Mouse (Mus musculus) heart, adult 9 months (tissue): ENCODE data around the gene Mob4.
A peak's percentile ranks its signal among the peaks of the same experiment; 100 is the strongest.

Source experiments
- DNase-seq, 2 experiments: peaks; one replicate each; pipeline ENCODE4 v3.0.0; 2022; ENCODE audit warnings: low spot score in 2 of 2

The Mob4 gene

DNA sequence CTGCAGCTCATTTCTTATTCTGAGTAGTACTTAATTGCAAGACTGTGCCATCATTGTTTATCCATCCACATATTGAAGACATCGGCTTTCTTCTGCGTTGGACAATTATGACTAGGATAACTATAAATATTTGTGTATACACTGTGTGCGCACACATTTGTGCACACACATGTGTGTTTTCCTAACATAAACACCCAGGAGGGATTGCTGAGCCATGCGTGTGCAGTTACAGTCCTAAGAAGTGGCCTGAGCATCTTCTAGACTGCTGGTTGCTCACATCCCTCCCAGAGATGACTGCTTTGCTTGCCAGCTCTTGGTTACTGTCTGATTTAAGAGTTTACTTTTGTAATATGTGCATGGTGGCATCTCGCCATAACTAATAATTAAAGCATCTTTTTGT is 51.4 kb downstream of the Mob4 start:
- no peak for DNase-seq

DNA sequence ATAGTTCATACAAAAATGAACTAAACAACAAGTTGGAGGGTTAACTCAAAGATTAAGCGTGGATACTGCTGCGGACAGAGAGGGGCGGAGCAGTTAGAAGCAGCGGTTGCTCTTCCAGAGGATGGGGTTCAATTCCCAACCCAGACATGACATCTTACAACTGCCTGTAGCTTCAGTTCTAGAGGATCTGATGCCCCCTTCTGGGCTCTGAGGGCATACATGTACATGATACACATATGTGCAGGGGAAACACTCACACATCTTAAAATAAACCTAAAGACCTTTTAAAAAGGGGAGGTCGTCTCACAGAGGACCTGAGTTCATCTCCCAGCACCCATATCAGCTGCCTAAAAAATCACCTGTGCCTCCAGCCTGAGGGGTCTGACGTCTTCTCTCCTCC is 54.7 kb downstream of the Mob4 start:
- DNase-seq, result no peak

DNA sequence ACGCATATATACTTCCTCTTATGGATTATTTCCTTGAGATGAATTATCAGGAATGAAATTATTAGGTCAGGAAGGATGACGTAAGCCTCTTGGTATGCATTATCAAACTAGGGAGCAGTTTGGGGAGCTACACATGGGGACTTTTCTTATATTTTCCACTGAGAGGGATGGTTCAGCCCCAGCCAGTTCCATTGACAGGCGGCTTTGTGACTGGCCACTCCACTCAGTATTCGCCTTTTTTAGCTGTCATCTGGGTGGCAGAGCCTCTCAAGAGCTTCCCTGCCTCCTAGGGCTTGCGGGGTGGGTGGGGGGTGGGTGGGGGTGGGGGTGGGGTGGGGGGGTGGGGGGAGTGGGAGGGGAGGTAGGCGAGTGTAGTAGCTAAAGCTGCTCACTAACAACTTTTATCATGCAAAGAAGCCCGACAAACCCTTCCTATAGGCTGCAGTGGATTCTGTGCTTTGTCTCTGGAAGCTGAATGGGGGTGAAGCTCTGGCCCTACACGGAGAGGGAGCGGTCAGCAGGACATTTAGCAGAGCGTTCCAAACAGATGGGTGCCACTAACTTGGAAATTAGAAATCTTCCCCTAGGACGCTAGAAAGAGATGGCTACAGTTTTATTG is 55.7 kb downstream of the Mob4 start:
- no peak for DNase-seq

DNA sequence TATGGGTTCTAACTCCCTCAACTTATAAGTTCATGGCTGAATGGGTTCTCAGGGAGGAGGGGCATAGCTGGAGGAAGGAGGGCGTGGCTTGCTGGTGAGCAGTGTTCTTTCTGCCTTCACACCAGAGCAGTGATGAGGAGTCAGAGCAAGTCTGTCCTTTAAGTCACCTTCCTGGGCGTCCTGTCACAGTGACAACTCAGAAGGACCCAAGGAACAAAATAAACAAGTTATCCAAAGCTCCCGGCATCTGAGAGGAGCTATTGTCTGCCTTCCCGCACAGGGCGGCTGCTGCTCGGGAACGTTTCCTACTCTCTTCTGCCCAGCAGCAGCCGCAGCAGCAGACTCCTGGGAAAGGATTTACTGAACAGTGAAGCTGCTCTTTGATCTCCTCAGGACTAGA is 61.0 kb downstream of the Mob4 start:
- DNase-seq, result no peak

DNA sequence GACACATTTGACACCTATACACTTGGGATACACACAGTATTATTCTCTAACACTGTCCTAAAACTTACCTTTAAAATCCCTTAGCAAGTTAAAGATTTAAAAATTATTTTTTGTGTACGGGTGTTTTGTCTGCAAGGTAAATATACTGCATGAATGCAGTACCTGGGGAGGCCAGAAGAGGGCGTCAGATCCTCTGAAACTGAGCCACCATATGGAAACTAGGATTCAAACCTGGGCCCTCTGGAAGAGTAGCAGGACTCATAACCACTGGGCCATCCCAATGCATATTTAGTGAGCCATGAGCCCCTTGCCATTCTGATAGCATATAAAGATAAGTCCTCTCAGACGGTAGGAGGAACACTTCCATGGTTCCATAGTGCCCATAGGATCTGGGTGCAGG is 61.8 kb downstream of the Mob4 start:
- DNase-seq, result no peak

DNA sequence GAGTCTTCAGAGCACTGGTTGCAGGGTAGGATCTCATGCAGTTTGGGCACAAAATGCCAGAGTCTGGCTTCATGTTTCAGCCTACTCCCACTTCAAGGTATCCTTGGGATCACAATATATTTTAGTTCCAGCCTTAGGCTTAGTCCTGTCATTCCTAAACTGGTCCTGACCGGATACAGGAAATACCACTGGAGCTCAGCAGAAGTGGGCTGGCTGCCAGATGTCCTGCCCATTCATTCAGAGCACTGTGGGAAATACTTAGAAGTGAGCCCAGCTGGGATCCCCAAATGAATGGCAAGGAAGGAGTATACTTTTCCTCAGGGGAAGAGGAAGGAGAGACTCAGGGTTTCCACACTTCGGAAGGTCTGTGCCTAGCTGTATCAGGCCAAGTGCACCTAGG is 62.3 kb downstream of the Mob4 start:
- DNase-seq, result peak; percentile 46 to 56

DNA sequence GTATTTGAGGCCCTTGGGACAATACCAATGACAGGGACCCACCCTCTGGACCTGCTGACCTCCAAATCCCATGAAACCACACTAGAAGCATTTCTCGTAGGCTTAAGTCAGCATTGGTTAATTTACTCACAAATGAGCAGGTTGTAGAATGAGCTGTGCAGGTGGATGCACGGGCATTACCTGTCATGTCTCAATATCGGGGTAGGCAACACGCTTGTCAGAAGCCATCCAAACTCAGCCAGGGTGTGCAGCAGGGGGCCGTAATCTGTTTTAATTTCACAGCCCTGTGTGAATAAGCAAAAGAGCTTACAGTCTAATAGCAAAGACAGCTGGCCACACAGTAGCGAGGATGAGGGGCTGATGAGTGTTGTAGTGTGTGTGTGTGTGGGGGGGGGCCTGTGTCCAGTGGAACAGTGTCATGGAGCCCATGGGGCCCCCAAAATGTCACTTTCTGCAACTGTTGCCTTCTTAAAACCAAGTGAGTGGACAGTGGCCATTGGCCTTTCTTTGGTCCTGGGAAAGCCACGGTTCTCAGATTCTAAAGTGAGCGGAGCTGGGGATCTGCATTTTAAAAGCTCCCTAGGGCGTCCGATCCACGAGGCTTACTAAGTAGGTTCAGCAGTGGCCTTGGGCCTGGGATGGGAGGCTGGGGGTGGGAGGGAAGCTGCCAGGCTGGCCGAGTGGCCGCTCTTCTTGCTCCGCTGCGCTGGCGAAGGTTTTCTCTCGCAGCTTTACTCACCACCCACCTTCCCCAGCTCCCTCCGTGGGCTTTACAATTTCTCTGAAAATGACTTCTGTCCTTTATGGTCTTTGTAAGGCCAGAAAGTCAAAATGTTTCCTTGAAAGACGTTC is 63.3 kb downstream of the Mob4 start:
- no peak for DNase-seq

DNA sequence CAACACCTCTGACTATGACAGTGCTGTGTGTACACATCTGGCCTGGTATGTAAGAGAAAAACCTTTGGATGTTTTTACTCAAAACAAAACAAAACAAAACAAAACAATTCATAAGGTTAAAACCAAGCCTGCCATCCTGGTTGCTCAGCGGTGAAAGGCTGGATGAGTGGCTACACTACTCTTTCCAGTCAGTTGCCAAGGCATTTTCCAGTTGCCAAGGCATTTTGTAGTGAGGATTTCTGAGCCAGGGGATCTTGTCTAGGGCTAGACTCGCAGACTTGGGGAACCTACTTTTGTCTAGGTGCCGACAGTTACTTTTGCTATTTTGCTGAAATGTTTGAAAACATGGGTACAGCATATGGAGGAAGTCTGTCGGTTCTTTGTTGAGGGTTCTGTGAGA is 64.0 kb downstream of the Mob4 start:
- DNase-seq, result no peak

DNA sequence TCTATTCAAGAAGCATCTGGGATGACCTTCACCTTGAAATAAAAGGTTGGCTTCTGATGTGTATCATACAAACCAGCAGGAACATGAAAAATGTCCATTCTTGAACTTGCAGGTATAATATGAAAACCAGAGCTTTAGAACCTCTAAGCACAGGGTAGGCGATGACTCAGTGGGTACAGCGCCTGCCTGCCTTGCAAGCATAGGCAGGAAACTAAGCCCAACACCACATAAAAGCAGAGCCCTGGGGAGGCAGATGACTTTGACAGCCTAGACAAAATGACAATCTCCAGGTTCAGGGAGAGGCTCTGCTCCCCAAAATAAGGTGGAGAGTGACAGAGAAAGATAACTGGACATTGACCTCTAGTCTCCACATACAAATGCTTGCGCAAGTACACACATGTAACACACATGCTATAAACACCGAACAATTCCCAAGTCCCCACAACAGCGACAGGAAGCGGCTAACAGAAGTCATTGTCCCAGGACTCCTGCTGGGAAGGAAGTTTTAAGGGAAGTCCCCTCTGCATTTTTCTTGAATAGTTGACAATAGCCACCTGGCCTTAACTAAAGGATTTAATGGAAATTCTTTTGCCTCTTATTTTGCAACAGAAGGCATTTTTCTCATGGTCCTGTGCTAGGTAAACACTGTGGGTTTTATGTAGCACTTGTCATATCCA is 65.4 kb downstream of the Mob4 start:
- DNase-seq, result no peak

DNA sequence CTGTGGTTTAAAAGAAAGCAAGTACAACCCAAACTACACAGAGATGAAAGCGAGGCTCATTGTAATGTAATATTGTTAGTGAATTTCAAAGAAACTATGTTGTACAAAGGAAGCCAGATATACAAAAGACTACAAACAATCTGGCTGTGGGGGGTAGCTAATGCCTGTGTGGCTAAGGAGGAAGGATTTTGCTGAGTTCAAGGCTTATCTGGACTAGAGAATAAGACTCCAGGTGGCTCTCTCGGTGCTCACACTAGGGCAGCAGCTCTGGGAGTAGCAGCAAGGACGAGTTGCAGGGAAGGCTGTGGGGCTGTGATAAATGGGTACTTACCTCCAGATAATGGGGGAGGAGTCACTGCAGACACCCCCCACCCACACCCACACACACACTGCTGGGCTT is 67.7 kb downstream of the Mob4 start:
- DNase-seq, result no peak

DNA sequence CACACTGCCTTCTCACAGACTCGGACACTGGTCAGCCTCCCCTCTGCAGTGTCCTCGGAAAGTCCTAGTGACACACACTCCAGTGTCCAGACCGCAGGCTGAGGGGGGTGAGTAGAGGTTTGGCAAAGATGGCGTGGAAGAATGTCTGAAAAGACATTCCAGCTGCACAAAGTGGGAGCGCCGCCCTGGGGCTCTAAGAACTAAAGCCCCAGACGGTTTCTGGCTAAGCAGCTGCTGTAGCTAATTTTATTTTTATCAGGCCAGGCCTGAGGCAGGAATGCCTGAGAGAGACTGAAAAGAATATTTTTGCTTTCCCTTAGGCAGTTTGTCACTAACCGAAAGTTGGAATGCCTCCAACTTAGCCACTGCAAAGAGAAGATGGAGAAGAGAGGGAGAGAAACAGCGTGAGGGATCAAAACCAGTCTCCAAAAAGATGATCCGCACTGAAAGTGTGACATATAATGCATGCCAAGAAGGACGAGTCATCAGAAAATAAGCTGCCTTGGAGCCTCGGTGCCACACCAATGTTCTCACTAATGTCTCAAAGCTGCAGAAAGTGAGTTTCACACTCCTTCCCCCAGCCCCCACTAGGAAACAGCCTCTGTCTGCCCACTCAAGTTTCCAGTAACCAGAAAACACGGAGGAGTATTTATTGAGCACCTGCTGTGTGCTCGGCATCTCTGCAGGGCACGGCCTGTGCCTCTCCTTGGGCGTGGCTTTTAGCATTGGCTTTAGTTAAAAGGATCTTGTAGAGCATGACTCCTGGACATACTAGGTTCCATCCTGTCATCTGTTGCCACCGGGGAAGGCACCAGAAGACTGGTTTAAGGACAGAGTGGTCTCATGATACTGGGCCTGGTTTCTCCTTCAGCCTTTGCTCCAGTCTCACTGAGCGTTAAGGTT is 71.1 kb downstream of the Mob4 start:
- DNase-seq, result peak; percentile 74 to 79
